Mouse (Mus musculus) B cell, adult 2 months (primary cell): ENCODE data around the gene Hmgcs2.

Experiments
- DNase-seq, 2 experiments: peaks; one replicate each; pipeline ENCODE4 v3.0.0; 2022

The Hmgcs2 gene

DNA sequence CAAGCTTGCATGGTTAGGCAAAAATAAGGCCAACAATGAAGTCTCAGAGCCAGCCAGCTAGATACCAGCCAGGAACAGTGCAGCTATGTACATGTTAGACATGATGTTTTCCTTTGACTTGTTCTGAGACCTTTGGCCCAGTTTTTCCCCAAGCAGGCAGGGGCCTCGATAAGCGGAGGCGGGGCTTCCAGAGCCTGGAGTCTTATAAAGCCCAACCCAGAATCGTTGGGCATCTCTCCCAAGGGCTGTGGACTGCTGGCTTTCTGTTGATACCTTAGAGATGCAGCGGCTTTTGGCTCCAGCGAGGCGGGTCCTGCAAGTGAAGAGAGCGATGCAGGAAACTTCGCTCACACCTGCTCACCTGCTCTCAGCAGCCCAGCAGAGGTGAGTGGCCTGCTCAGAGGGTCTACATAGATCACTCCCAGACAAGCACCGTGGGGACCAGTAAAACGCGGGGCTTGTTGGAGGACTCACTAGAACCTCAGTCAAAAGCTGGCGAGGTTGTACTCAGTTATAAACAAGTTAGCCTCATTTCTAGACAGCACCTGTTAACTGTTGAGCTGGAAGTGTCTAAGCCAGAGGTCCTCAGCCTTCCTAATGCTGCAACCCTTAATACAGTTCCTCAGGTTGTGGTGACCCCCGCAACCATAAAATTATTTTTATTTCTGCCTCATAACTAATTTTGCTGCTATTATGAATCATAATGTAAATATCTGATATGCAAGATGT lies at the start of gene Hmgcs2:
TSS of gene Hmgcs2 (plus strand) at position 232 of the 729 bp plus-strand sequence.
- DNase-seq, result no peak

DNA sequence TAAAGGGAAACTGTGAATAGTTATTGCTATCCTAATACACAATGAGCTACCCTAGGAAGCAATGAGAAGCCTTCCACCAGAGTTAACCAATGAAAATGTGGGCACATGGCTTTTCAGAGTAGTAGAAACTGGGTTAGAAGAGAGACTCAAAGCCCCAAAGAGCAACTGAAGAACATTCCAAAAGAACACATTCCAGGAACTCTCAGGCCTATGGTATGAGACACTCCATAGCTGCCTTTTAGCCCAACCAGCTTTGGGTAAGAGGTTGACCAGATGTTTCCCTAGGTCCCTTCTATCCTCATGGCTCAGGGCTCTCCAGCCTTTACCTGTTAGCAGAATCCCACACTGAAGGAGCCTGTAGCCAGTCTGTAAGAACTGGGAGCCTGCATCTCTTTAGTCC lies 46.7 kb upstream of the Hmgcs2 start:
- no peak for DNase-seq

DNA sequence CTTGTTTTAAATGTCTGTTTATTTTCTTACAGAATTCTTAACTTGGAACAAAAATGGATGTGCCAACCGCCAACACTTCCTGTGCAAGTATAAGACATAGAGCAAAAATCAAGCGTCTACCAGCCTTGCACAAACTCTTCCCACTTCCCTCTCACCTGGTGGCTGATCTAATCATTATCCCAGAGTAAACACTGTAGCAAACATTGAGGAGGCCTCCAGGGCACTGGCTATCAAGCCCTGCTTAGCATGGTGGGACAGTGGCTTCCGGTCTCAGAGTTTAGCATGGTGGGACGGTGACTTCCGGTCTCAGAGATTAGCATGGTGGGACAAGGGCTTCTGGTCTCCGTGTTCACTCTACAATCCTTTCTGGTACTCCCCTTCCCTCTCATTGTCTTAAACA lies 44.0 kb upstream of the Hmgcs2 start:
- no peak for DNase-seq

DNA sequence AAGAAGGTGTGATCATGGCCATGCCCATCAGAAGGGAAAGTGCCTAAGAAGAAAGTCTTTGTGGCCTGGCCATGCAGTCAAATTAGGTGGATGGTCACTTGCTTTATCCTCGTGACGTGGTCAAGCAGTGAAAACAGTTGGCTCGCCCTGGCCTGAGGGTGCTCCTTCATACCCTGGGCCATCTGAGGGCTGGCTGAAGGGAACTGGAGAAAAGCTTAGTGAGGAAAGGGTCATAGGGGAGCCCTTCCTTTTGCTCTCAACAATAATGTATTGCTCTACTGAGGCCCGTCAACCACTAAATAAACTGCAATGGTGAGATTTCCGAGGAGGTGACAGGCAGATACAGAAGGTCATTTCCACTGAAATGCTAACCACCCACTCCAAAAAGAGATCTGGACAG lies 43.0 kb upstream of the Hmgcs2 start:
- no peak for DNase-seq

DNA sequence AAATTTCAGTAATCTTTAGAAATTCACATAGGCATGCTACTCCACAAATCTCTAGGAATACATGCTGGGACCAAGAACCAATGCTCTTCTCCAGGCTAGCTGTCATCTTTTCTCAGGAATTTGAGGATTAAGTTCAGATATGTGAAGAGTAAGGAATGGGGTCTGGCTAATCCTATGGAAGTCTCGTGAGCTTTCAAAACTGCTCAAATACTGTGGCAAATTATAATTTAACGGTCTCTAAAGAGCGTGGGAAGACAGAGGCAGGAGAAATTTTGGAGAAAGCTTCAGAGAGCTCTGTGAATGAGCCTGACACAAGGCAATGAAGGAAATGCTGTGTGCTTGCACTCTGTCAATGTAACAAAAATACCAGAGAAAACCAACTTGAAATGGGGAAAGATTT lies 42.1 kb upstream of the Hmgcs2 start:
- DNase-seq, result no peak

DNA sequence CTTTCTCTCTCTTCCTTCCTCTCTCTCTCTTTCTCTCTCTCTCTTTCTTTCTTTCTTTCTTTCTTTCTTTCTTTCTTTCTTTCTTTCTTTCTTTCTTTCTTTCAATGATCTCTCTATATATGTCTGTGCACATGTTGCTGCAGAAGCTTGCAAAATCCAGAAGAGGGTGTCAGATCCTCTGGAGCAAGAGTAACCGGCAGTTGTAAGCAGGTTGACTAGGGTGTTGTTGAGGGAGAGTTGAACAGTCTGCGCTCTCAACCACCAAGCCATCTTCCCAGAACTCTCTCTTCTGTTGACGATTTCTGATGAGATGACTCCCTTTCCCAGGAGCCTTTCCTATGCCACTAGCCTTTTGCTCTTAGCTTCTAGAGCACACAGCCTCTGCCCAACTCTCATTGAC lies 38.2 kb upstream of the Hmgcs2 start:
- no peak for DNase-seq

DNA sequence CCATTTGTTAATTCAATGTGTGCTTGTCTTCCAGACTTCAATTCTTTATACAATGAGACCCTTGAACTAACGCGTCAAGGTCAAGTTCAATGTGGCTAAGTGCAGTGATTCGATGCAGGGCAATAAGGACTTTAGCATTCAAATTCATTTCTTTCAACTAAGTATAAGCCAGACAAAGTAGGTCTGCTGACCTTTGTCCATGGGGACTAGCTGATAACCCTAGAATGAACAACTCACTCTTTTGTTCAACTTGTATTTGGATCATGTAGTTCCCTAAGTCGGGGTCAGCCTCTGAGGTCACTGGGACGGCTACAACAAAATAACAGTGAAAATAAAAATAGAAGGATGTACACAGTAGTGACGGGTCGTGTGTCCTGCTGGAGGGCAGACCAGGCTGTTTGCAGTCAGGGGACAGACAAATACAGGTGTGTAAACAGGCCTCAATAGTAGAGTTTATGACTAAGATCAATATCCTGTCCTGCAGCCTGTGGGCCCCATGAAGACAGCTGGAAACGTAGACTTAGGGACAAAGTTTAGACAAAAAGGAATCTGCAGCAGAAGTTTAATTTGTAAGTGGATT lies 37.7 kb upstream of the Hmgcs2 start:
- no peak for DNase-seq

DNA sequence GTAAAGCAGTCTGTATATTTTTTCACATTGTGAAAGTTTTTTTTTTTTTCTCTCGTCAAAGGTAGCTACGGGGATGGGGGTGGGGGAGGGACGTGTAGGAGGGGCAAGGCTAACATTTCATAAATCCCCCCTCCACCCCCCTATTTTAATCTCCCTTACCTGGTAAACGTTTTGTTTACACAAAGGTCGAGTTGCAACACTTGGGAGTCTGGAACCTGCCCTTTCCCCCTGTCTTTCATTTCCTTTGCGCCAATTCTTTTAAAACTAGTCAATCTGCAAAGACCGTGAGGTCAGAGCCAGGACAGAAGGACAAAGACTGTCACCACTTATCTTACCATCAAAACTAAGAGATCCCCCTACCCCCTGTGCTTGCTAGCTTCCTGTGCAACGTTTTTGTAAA lies 34.3 kb upstream of the Hmgcs2 start:
- no peak for DNase-seq

DNA sequence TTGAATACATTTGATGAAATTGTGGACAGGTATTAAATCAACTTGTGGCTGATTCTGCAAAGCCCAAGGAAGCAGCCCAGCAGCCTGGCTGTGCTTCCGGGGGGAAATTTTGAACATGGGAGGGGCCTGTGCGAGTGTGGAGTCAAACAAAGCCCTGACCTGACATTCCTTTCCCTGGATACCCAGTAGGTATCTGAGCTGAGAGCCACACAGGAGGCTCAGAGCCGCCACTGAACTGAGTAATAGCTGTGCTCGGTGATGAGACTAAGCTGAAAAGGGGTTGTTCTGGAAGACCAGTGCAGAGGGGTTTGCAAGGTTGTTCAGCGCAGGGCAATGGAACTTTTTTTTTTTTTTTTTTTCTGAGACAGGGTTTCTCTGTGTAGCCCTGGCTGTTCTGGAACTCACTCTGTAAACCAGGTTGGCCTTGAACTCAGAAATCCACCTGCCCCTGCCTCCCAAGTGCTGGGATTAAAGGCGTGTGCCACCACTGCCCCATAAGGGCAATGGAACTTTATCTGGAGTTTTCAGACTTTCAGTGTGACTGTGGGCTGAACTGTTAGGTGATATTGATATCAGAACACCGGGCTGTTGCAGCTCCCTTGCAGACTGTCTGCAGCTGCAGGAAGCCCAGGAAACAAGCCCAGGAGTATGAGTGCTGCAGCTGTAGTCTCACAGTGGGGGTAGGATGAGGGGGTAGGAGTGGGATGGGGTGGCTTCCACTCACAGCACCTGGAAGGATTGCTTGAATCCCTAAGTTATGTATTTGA lies 33.1 kb upstream of the Hmgcs2 start:
- DNase-seq, result no peak

DNA sequence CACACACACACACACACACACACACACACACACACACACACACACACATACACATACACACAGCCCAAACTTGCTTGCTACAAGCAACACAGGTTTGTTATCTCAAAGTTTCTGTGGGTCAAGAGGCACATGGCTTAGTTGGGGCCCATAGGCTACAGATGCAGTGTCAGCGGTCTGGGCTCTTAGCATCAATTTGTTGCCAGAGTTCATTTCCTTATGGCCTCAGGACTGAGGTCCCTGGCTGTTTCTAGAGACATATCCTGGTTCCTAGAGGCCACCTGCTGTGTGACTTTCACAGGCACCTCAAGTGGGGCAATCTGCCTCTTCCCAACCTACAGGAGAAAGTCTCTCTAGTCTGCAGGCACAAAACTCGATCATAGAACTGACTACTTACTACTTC lies 30.9 kb upstream of the Hmgcs2 start:
- DNase-seq, result no peak

DNA sequence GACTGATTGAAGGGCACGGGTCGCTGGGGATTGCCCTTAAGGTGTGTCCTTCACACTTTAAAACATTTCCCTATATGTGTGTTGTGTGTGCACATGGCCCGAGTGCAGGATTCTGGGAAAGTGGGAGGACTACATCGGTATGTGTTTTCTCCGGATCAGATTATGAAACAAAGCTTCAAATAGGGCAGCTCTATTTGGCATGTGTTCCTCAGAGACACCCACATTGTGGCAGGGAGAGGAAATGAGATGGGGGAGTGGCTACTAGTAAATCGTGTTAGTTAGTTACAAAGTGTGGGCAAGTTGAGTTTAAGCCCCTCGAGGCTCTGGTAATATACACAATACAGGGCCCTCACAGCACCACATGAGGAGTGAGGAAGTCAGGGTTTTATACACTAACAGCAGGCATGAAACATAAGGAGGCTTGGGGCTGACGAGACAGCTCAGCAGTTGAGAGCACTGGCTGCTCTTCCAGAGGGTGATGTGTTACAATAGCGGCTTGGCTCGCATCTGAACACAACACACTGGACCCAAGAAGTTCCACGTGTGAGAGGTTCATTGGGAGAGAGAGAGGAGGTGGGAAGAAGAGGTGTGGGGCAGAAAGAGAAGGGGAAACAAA lies 30.3 kb upstream of the Hmgcs2 start:
- DNase-seq, result no peak

DNA sequence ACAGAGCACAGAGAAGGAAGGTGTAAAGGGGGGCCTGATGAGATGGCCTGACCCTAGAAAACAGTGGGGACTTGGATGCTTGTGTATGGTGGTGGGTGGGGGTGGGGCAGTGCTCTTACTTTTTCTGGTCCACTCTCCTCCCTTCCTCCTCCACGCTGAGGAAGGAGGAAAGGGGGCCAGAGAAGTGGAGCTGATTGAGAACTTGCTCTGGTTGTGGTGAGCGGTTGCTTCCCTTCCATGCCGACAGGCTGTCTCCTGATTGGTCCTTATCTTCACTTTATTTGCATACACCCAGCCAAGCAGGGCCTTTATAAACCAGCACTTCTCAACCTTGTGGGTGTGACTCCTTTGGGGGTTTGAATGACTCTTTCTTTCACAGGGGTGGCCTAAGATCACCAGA lies 26.2 kb upstream of the Hmgcs2 start:
- no peak for DNase-seq

DNA sequence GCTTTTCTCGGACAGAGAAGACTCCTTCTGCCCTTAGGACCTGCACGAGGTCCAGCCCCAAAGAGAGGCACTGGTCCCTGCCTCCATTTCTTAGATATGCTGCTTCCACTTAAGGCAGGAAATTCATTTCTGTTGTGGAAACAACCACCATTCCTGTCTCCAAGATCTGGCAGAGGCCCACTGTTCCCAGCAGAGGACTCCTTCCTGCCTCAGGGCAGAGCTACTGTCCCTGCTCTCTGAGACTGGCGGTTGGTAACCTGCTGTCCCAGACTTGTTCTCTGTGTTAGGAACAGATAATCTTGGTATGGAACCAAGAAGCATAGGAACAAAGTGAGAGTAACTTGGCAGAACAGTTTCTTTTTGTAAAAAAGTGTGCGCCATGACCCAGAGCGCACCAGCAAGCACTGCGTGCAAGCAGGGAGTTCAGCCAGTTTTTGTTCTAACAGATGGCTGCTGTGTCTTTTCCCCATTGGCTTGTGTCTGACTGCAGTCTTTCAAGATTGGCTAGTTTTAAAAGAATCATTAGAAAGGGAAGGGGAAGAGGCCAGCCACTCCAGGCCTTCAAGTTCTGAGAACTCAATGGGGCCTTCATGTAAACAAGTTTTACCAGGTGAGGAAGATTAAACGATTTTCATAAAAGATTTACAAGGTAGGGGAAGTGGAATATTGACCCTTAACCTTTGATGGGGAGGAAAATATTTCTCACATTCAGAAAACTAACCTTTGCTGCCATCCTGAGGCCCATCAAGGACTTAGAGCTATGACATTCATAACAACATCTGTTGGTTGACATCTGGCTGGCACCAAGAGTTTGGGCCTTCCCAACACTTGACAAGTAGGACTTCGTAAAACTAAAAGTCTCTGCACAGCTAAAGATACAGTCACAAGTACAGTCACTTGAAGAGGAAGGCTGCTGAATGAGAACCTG lies 25.3 kb upstream of the Hmgcs2 start:
- DNase-seq, result no peak

DNA sequence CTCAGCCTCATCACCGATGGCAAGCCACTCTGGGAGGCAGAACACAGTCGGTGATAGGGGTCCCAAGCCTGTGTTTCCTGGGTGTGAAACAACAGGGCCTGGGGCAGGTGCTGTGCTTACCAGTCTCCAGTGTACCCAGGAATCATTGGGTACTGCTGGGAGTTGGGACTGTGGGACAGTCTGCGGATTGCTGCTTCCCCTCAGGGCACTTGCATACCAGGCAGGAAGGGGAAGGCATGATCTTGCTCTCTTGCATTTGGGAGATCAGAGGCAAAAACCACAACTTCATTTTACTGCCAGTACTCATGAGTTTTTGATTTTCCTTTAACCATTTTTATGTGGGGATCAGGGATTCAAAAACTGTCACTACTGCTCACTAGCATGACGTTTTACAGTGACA lies 21.5 kb upstream of the Hmgcs2 start:
- no peak for DNase-seq

DNA sequence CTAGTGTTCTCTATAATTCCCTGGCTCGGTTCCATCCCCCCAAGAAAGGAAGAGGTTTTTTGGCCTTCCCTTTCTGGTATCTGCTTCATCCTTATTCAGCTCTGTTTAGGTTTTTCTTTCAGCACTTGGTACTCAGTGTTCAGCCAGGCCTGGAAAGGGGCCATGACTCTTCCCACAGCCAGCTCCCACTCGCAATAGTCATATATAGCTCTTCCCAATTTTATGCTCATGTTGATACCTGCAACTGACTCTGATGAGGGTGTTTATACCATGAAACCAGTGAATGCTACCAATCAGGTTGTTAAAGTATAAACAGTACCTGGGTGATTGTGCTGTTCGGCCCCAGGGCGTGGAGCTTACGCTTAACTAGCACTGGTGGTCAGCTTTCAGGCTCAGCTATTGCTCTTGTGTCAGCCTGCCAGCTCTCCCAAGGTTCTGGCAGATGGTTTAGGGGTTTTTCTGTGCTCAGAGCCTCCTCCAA lies 20.9 kb upstream of the Hmgcs2 start:
- no peak for DNase-seq

DNA sequence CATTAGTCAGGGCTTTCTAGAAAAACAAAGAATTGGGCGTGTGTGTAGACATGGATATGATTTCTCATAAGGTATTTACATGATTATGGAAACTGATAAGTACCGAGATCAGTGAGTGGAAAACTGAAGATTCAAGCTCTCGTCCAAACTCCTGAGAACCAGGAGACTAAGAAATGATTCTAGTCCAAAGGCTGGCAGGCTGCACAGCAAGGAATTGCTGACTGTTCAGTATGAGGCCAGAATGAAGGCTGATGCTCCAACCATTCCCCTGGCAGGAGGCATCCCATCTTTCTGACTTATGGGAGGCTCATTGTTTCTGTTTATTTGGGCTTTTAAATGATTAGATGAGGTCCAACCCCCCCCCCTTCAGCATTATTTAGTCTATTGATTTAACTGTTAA lies 19.7 kb upstream of the Hmgcs2 start:
- DNase-seq, result no peak

DNA sequence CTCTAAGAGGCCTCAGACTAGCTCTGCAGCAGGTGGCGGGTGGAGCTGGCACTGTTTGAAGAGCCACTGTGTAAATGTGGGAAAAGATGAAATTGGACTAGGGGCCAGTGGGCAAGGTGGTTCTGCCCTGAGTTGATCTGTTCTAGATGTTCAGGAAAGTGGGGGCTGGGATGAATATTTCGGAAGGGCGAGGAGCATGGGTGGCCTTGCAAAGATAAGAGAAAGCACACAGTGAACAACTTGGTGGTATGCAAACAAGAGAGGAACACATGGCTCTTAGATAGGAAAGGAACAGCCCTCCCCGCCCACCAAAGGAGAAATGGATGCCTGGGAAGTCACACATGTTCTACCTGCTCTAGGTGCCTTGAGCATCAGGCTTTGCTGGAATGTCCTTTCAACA lies 18.8 kb upstream of the Hmgcs2 start:
- no peak for DNase-seq

DNA sequence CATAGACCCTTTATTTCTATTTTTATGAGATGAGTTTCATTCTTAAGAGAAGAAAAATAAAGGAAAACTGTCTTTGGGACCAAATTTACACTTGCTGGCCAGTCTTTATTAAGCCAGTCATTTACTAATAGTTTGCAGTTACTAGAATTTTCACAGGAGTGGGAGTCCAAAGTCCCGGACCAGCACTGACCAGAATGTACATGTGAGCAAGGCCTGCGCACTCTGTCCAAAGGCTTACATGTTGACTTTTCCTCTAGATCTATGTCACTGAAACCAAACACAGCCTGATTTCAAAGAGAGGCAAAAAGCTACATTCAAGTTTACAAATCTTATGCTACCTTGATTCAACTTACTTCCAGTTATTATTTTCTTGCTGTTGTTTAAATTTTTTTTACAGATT lies 18.1 kb upstream of the Hmgcs2 start:
- no peak for DNase-seq

DNA sequence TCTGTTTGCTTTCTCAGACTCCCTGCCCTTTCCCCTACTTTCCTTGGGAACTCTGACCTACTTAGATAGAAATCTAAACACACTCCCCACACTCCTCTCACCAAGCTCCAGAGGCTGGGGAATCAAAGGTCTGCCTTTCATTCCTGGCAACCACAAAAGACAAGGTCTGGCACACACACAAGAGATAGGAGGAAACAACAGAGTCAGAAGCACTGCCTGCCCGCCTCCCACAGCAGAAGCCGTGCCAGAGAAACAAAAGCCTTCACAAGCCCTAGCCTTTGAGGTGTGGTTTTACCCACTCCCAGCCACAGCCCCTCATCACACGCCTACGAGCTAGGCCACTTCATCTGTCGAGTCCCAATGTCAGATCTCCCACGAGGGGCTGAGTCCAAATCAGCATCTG lies 13.0 kb upstream of the Hmgcs2 start:
- DNase-seq, result no peak

DNA sequence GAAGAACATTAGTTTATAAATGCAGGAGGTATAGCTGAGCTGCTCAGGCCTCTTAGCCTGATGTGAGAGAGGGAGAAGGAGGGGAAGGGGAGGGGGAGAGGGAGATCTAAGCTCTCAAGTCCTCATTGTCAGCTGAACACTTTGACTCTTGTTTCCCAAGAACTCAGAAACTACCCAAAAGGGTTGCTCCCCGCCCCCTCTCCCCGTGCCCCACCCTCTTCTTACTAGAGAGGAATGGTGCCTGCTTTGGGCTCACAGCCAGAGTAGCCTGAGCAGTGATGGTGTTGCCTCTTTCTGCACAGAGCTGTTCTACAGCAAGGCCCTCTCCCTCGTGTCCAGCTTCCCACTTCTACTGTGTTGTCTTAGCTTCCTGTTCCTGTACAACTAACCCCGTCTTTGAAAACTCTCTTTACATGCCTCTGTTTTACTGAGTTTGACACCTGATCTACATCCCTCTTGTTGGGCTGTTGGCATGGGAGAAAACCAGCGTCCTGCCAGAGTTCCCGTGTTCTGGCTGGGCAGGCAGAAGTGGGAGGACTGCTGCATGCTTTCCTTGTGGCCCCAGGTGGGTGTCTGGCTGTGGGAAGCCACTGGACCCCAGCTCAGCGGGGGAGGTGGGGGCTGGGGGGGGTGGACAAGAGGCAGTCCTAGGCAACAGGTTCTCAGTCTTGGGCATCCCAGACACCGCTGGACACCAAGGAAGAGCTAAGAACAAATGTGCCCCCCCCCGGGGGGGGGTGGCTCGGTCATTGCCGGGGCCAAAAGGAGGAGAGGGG lies 6.4 kb upstream of the Hmgcs2 start:
- DNase-seq, result no peak

DNA sequence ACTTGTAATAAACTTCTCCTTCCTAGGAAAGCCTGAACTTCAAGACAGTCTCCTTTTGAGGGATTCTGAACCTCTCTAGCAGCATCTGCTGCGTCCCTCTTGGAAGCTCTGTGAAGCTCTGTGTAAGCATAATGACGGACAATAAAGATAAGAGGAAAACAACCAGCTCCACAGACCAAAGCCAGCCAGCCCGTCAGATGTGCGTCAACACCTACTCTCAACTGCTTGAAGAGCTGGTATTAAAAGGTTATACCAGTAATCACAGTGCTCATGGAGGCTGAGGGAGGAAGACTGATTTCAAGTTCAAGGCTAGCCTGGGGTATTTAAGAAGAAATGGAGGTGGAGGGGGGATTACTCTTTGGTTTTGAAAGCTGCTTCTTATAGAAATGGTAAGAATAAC lies 553 bp upstream of the Hmgcs2 start:
- no peak for DNase-seq
